Comparison of ENCODE assay signal across 26 mouse cellular contexts in the genomic region with DNA sequence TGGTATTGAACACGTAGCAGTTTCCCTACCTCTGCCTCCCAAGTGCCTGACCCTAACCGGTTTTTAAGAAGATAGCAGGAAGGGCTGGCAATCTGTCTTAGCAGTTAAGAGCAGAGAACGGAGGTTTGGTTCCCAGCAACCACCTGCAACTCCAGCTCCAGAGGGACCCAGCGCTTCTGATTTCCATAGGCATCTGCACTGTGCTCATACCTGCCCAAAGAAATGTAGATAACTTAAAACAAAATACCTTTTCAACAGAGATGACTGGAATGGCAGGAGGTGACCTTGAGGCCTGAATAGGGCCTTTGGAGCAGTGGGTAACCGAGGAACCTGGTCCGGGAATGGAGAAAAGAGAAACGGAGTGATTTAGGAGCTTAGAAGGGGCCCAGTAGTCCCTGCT. TPM values are rescaled to one million over a fixed set of nuclear protein-coding genes. Genes with fewer than 3 reads are reported as not detected.
A peak's percentile ranks its signal among the peaks of the same experiment; 100 is the strongest.
DNase-seq lines count a peak whose midpoint lies in the region; TF ChIP-seq lines count a peak whose summit lies in the region.
"Had no signal": no experiment of that assay in that cellular context is flagged by ENCODE, and none has a peak within 500 bp of the region (broad histone marks: within the 10 kb centered on the region; RNA-seq: fewer than 3 reads in every experiment).

No protein-coding gene starts in this region.

- H3K4me1 ChIP-seq in E14TG2a.4 (replicated peaks; ENCODE audit: low read depth, low read length) = peaks cover 40% of the 10 kb centered on the region
- peaks cover 1% of the 10 kb centered on the region for H3K4me1 ChIP-seq in ES-Bruce4 (ENCODE audit: control insufficient read depth, insufficient read depth, low read length)
- H3K4me1 ChIP-seq in ES-E14 (ENCODE audit: control insufficient read depth in 2 of 2, insufficient read depth in 2 of 2, low read length in 2 of 2, poor library complexity in 1 of 2) = peaks cover 7 to 9% of the 10 kb centered on the region in 2 experiments
- H3K4me1 ChIP-seq: embryonic facial prominence, embryonic 13.5 days; embryonic facial prominence, embryonic 15.5 days; forebrain, embryonic 12.5 days had no signal

- no peaks in the 10 kb centered on the region for H3K36me3 ChIP-seq in E14TG2a.4 (ENCODE audit: insufficient read depth, low read length)
- H3K36me3 ChIP-seq in ES-Bruce4 (ENCODE audit: control insufficient read depth, insufficient read depth, low read length, poor library complexity, severe bottlenecking) = no peaks in the 10 kb centered on the region
- no peaks in the 10 kb centered on the region for H3K36me3 ChIP-seq in ES-E14 (ENCODE audit: control insufficient read depth, insufficient read depth, low read length, poor library complexity, severe bottlenecking)
- H3K36me3 ChIP-seq: embryonic facial prominence, embryonic 13.5 days; embryonic facial prominence, embryonic 15.5 days; forebrain, embryonic 10.5 days; forebrain, embryonic 12.5 days had no signal

- 0 out of 2 replicates have a peak overlapping the region, but pooled peaks have one; percentile 13 for H3K9ac ChIP-seq in ES-Bruce4 (ENCODE audit: low read depth, poor library complexity, severe bottlenecking)
- peak overlapping the region; percentile 14; the same call in 1 of the 2 replicates for H3K9ac ChIP-seq in ES-E14 (ENCODE audit: insufficient read depth, low read depth, low read length, poor library complexity, severe bottlenecking)
- H3K9ac ChIP-seq: embryonic facial prominence, embryonic 13.5 days; embryonic facial prominence, embryonic 15.5 days; forebrain, embryonic 12.5 days had no signal

- no peak for TF ChIP-seq CTCF in E14TG2a.4 (conservative IDR thresholded peaks at IDR 0.05; ENCODE audit: low read length)
- no peak for TF ChIP-seq CTCF in ES-Bruce4 (IDR thresholded peaks at IDR 0.05; ENCODE audit: low read depth, low read length)

- H3K27ac ChIP-seq in ES-Bruce4 (ENCODE audit: insufficient read depth, low read length) (peak overlapping the region; percentile 99), ES-E14 (ENCODE audit: insufficient read depth, low read depth, low read length, poor library complexity, severe bottlenecking) (peak overlapping the region; percentile 57; the same call in 1 of the 2 replicates)
- H3K27ac ChIP-seq: embryonic facial prominence, embryonic 13.5 days; embryonic facial prominence, embryonic 15.5 days; forebrain, embryonic 10.5 days; forebrain, embryonic 12.5 days had no signal

- TF ChIP-seq EP300 in ES-Bruce4 (IDR thresholded peaks at IDR 0.05; ENCODE audit: insufficient read depth, low read depth, low read length) = peak; percentile 96

- H3K4me3 ChIP-seq in E14TG2a.4 (replicated peaks; ENCODE audit: low read length) (0 out of 2 replicates have a peak overlapping the region, but pooled peaks have one; percentile 37), ES-Bruce4 (ENCODE audit: low read depth, low read length) (no peak overlapping the region), ES-E14 (ENCODE audit: insufficient read depth in 1 of 2, low read depth in 1 of 2, low read length in 2 of 2, poor library complexity in 1 of 2, severe bottlenecking in 1 of 2) (no peak overlapping the region)
- H3K4me3 ChIP-seq: embryonic facial prominence, embryonic 13.5 days; embryonic facial prominence, embryonic 15.5 days; erythroblast, embryonic 14.5 days; forebrain, embryonic 10.5 days; forebrain, embryonic 12.5 days had no signal

- in situ Hi-C loops in ES-E14 (cut with MboI; ENCODE audit: low sequenced_read_pairs in 2 of 2, unreplicated experiment in 2 of 2) = loop anchor here in 1 of 2 experiments (10.0 kb wide), 1 partner anchor 56 kb away; no protein-coding TSS in a partner anchor

- H3K9me3 ChIP-seq in E14TG2a.4 (ENCODE audit: low read length) (no peaks in the 10 kb centered on the region), ES-Bruce4 (replicated peaks; ENCODE audit: control insufficient read depth, insufficient read depth, low read length, poor library complexity, severe bottlenecking) (no peaks in the 10 kb centered on the region), ES-E14 (ENCODE audit: control insufficient read depth, insufficient read depth, low read depth, low read length) (no peaks in the 10 kb centered on the region)
- H3K9me3 ChIP-seq: embryonic facial prominence, embryonic 13.5 days; embryonic facial prominence, embryonic 15.5 days; forebrain, embryonic 10.5 days; forebrain, embryonic 12.5 days had no signal

- no peak for TF ChIP-seq POLR2A in ES-Bruce4 (IDR thresholded peaks at IDR 0.05; ENCODE audit: insufficient read depth, low read length)

- H3K27me3 ChIP-seq in E14TG2a.4 (ENCODE audit: insufficient read depth, low read length) = no peaks in the 10 kb centered on the region
- H3K27me3 ChIP-seq in ES-Bruce4 (ENCODE audit: control insufficient read depth, insufficient read depth, low read length, poor library complexity, severe bottlenecking) = no peaks in the 10 kb centered on the region
- H3K27me3 ChIP-seq: embryonic facial prominence, embryonic 13.5 days; embryonic facial prominence, embryonic 15.5 days; forebrain, embryonic 12.5 days; Patski had no signal

- DNase-seq in ES-E14 (ENCODE audit: low read depth, low spot score) = peak; percentile 65
- DNase-seq in ZHBTc4 (ENCODE audit: low read depth, low spot score) = peak; percentile 92
- no peak for DNase-seq in left cerebral cortex, adult 11 months (ENCODE audit: low spot score)
- no peak for DNase-seq in kidney, adult 11 months
- no peak for DNase-seq in frontal cortex, postnatal 36 days (ENCODE audit: low spot score in 2 of 2)
- DNase-seq: adrenal gland, adult 8-10 months; adrenal gland, postnatal 14 days; adrenal gland, postnatal 36 days; cerebellum, adult 11-12 months; cerebellum, adult 2 months; cerebellum, adult 9-11 months; cerebellum, postnatal 14 days; cerebellum, postnatal 36 days; embryo, embryonic 11 days had no signal

TF ChIP-seq in ES-E14, 5 proteins besides CTCF, POLR2A, EP300 and RAD21:
- TF ChIP-seq ZC3H11A (IDR thresholded peaks at IDR 0.05; ENCODE audit: borderline replicate concordance, low read depth, low read length) (no peak), ZNF384 (IDR thresholded peaks at IDR 0.05; ENCODE audit: low read depth, low read length) (no peak), CHD2 (IDR thresholded peaks at IDR 0.05; ENCODE audit: low read depth, low read length) (no peak), HCFC1 (IDR thresholded peaks at IDR 0.05; ENCODE audit: borderline replicate concordance, insufficient read depth, low read length) (no peak; the same call in 1 of the 2 replicates), MAFK (IDR thresholded peaks at IDR 0.05; ENCODE audit: insufficient read depth, low read depth, low read length) (no peak)

RNA-seq across cellular contexts. Expression of a gene that starts 13.5 kb away (rescaled TPM):
- not detected in 2 replicates for polyA plus RNA-seq in ES-Bruce4 (2011; ENCODE audit: insufficient read depth, insufficient read length, low read depth, missing spikeins)
- total RNA-seq in ES-E14 (2012; rRNA removed) = 0.32 TPM in 1 of 2 replicates, not detected in the other
- total RNA-seq: adrenal gland, adult 18-20 months; adrenal gland, adult 8-10 months; adrenal gland, postnatal 14 days; adrenal gland, postnatal 36 days; common myeloid progenitor, adult 5-6 weeks; MEL had no signal
- polyA plus RNA-seq: cerebellum, adult 2 months; embryonic facial prominence, embryonic 13.5 days; erythroblast, embryonic 14.5 days; Patski had no signal

RNA-seq across cellular contexts. Expression of a gene that starts 24.5 kb away (rescaled TPM):
- polyA plus RNA-seq in ES-Bruce4 (2011; ENCODE audit: insufficient read depth, insufficient read length, low read depth, missing spikeins) = 59.6 and 62.7 TPM in 2 replicates
- 33.3 and 46.5 TPM in 2 replicates for total RNA-seq in ES-E14 (2012; rRNA removed)

RNA-seq across cellular contexts. Expression of a gene that starts 49.0 kb away (rescaled TPM):
- polyA plus RNA-seq in ES-Bruce4 (2011; ENCODE audit: insufficient read depth, insufficient read length, low read depth, missing spikeins) = not detected in 2 replicates
- total RNA-seq in ES-E14 (2012; rRNA removed) = 0.18 and 0.32 TPM in 2 replicates
- total RNA-seq: adrenal gland, adult 18-20 months; adrenal gland, adult 8-10 months; adrenal gland, postnatal 14 days; adrenal gland, postnatal 36 days had no signal
- polyA plus RNA-seq: cerebellum, adult 2 months; erythroblast, embryonic 14.5 days; frontal cortex, adult 2 months had no signal

RNA-seq across cellular contexts. Expression of a gene that starts 52.6 kb away (rescaled TPM):
- polyA plus RNA-seq in ES-Bruce4 (2011; ENCODE audit: insufficient read depth, insufficient read length, low read depth, missing spikeins) = 133 and 139 TPM in 2 replicates
- total RNA-seq in ES-E14 (2012; rRNA removed) = 153 and 165 TPM in 2 replicates

Comparison
In these comparisons a context has a peak if more than half of its experiments do, and no peak if none do; other contexts are left out.
1. DNase-seq: peak in ES-E14 (single experiment) and ZHBTc4 (single experiment); none in left cerebral cortex, adult 11 months (single experiment), kidney, adult 11 months (single experiment) and frontal cortex, postnatal 36 days (0 of 2).